Mouse (Mus musculus) E14TG2a.4 (cell line): Measurements from ENCODE around the gene Pola2.

Source experiments
- CTCF ChIP-seq: conservative IDR thresholded peaks from 2 replicates; pipeline ENCODE4 v1.5.1; 2014; ENCODE audit warnings: low read length
- NANOG ChIP-seq: IDR thresholded peaks from 2 replicates; pipeline ENCODE4 v1.6.1; 2014; ENCODE audit warnings: borderline replicate concordance, low read length, mixed read lengths
- POU5F1 ChIP-seq: IDR thresholded peaks from 2 replicates; pipeline ENCODE4 v1.6.1; 2014; ENCODE audit warnings: low read length, borderline replicate concordance

DNA sequence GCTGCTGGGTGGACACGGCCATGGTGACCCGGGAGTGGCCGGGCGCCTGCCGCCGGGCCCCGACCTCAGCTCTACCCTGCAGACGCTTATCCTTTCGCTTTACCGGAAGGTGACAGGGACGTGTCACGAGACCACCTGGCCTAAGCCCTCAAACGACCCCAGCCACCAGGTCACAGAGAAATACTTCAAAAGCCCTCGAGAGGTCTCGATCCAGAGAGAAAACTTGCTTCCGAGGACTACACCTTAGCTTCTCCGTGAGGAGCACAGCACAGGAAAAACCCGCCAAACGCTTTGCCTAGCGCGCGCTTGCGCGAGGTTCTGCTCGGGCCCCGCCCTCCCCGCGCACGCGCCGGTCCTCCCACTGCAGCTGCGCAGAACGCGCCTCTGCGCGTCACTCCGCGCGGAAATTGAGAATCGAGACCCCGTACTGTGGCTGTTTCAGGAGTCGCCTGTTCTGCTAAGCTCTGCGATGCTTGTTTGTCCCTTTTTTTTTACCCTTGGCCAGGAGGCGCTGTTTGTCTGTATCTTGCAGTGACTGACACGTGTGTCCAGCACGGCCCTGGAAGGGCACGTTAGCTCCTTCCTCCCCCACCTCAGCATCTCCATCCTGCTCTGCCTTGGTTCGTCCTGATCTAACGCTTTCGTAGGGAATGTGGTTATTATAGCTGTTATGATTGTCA, at the start of gene Pola2:
- TF ChIP-seq CTCF = no peak
- TF ChIP-seq POU5F1 = no peak
- no peak for TF ChIP-seq NANOG
